Mouse (Mus musculus): ENCODE measurements around the gene Col3a1. TPM values are rescaled to one million over a fixed set of nuclear protein-coding genes. Genes with fewer than 3 reads are reported as not detected.

Col3a1 gene
- polyA plus RNA-seq (2014; fragmentation: Nextera tagmentation; extraction: Ambion mirVana): 2,030 and 2,122 TPM in 2 replicates

DNA sequence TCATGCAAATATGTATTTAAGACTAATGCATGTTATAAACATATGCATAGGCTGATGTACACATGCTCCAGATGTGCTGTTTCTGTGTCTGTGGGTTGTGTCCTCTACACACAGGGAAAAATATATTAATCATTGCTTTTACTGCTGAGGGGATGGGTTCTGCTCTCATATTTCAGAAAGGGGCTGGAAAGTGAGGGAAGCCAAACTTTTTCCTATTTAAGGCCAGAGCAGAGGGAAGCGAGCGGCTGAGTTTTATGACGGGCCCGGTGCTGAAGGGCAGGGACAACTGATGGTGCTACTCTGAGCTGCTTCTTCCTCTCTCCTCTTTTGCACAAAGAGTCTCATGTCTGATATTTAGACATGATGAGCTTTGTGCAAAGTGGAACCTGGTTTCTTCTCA, at the start of gene Col3a1:
Col3a1 (plus strand) TSS at position 151 of the 400 bp plus-strand sequence.
- 30% methylated on average over 4 of the region's 4 CpGs for WGBS
- H3K27ac ChIP-seq (ENCODE audit: low read length): peak within 1 kb of the TSS; percentile 98
- peaks cover 5% of the 10 kb centered on the region; the same call in 1 of the 2 replicates for H3K4me1 ChIP-seq (ENCODE audit: control insufficient read depth, insufficient read depth, low read length)
- no peaks in the 10 kb centered on the region for H3K27me3 ChIP-seq (ENCODE audit: control insufficient read depth, insufficient read depth, low read length)
- H3K4me3 ChIP-seq (ENCODE audit: low read depth, low read length): peak within 1 kb of the TSS; percentile 47
- H3K9me3 ChIP-seq (ENCODE audit: control insufficient read depth, low read depth, low read length): no peaks in the 10 kb centered on the region
- peak within 1 kb of the TSS; percentile 26 for H3K4me2 ChIP-seq (replicated peaks; ENCODE audit: low read depth, low read length)
- peak within 1 kb of the TSS; percentile 64 for H3K9ac ChIP-seq (replicated peaks; ENCODE audit: low read depth, low read length)
- ATAC-seq (ENCODE audit: insufficient number of reproducible peaks, insufficient read depth, low FRiP score, low read depth): peak; percentile 86
- no peaks in the 10 kb centered on the region for H3K36me3 ChIP-seq (ENCODE audit: control insufficient read depth, insufficient read depth, low read length)

DNA sequence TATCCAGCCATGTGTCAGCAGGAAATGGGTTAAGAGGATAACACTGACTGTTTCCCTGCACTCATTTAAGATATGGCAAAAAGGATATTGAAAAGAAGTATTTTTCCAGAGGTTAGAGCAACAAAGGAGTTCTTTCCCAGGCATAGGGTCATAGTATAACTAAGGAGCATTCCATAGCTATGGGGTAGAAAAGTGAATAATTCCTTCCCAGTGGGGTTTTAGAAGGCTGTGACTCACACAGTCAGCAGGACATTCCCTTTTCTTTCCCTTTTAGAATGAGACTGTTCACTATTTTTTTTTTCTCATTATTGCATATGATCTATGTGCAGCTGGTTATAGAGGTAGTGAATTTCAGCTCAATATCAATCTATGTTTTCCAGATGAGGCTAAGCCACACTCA, 41.9 kb upstream of the Col3a1 start:
- H3K27ac ChIP-seq (ENCODE audit: low read length): no peak overlapping the region
- H3K36me3 ChIP-seq (ENCODE audit: control insufficient read depth, insufficient read depth, low read length): no peaks in the 10 kb centered on the region
- H3K9ac ChIP-seq (replicated peaks; ENCODE audit: low read depth, low read length): no peak overlapping the region
- no peak overlapping the region for H3K4me2 ChIP-seq (replicated peaks; ENCODE audit: low read depth, low read length)
- no peaks in the 10 kb centered on the region; the same call in 1 of the 2 replicates for H3K9me3 ChIP-seq (ENCODE audit: control insufficient read depth, low read depth, low read length)
- H3K4me3 ChIP-seq (ENCODE audit: low read depth, low read length): no peak overlapping the region
- no peaks in the 10 kb centered on the region for H3K27me3 ChIP-seq (ENCODE audit: control insufficient read depth, insufficient read depth, low read length)
- no peaks in the 10 kb centered on the region for H3K4me1 ChIP-seq (ENCODE audit: control insufficient read depth, insufficient read depth, low read length)
- no peak for ATAC-seq (ENCODE audit: insufficient number of reproducible peaks, insufficient read depth, low FRiP score, low read depth)

DNA sequence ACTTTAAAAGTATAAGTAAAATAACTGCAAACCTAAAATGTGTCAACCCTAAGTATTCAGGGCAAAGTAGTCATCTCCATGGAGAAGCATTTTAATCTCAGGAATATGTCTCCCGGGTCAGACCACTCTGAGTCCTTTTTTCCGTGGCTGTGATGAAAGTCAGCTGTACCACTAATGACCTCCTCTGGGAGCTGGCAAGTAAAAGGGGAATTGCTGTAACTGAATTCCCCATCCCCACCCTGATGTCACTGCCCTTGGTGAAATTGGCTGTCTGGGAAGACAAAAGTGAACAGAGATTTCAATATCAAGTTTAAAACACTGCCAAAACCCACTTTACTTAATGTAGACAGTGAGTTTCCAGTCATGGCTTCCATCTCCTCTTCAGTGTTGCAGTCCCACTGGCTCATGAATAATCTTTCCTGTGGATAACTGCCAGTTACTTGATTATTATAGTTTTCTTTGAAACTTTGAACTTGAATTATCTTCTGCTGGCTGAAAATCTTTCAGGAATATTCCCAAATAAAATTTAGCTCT, 35.3 kb upstream of the Col3a1 start:
- Histone ChIP-seq H3K36me3 (ENCODE audit: control insufficient read depth, insufficient read depth, low read length) (no peaks in the 10 kb centered on the region), H3K9me3 (ENCODE audit: control insufficient read depth, low read depth, low read length) (no peaks in the 10 kb centered on the region; the same call in 1 of the 2 replicates), H3K4me2 (replicated peaks; ENCODE audit: low read depth, low read length) (no peak overlapping the region), H3K27ac (ENCODE audit: low read length) (no peak overlapping the region), H3K4me1 (ENCODE audit: control insufficient read depth, insufficient read depth, low read length) (no peaks in the 10 kb centered on the region), H3K27me3 (ENCODE audit: control insufficient read depth, insufficient read depth, low read length) (no peaks in the 10 kb centered on the region), H3K4me3 (ENCODE audit: low read depth, low read length) (no peak overlapping the region), H3K9ac (replicated peaks; ENCODE audit: low read depth, low read length) (no peak overlapping the region)
- ATAC-seq (ENCODE audit: insufficient number of reproducible peaks, insufficient read depth, low FRiP score, low read depth): no peak; the same call in 1 of the 2 replicates
- WGBS: 24% methylated on average over 2 of the region's 2 CpGs

DNA sequence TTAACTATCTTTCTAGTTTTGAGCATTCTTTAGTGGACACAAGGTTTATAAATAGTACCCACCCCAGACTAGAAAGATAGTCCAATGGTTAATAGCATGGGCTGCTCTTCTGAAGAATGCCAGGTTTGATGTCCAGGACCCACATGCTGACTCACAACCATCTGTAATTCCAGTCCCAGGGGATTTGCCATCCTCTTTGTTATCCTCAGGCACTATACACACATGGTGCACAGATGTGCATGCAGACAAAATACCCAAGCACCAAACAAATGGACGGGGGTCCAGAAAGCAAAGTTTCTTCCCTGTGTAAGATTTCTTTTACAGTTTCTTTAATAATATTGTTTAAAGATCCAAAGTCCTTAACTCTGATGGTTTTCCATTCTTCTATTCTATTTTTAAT, 23.4 kb upstream of the Col3a1 start:
- Histone ChIP-seq H3K27ac (ENCODE audit: low read length) (no peak overlapping the region), H3K9me3 (ENCODE audit: control insufficient read depth, low read depth, low read length) (no peaks in the 10 kb centered on the region), H3K4me1 (ENCODE audit: control insufficient read depth, insufficient read depth, low read length) (no peaks in the 10 kb centered on the region), H3K4me3 (ENCODE audit: low read depth, low read length) (no peak overlapping the region), H3K4me2 (replicated peaks; ENCODE audit: low read depth, low read length) (no peak overlapping the region), H3K27me3 (ENCODE audit: control insufficient read depth, insufficient read depth, low read length) (no peaks in the 10 kb centered on the region), H3K9ac (replicated peaks; ENCODE audit: low read depth, low read length) (no peak overlapping the region), H3K36me3 (ENCODE audit: control insufficient read depth, insufficient read depth, low read length) (no peaks in the 10 kb centered on the region)
- 73% methylated on average over 1 of the region's 1 CpGs for WGBS
- ATAC-seq (ENCODE audit: insufficient number of reproducible peaks, insufficient read depth, low FRiP score, low read depth): no peak

DNA sequence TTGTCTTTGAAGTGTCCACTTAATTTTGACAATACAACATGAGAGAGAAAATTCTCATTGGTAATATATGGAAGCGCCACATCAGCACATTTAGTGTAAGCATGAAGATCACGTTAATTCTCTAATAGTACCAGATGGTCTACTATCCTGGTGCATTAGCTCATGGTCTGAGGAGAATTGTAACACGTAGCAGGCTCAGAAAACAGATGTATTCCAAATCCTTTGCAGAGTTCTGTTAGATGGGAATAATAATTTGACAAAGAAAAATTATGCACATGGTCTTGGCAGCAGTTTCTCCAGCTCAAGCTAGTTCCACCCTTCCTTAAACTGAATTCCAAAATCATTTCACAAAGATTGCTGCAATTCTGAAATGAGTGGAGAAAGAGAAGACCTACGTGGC, 21.3 kb upstream of the Col3a1 start:
- Histone ChIP-seq H3K9ac (replicated peaks; ENCODE audit: low read depth, low read length) (no peak overlapping the region), H3K4me3 (ENCODE audit: low read depth, low read length) (no peak overlapping the region), H3K27ac (ENCODE audit: low read length) (peak overlapping the region; percentile 39; the same call in 1 of the 2 replicates), H3K4me1 (ENCODE audit: control insufficient read depth, insufficient read depth, low read length) (no peaks in the 10 kb centered on the region), H3K4me2 (replicated peaks; ENCODE audit: low read depth, low read length) (no peak overlapping the region), H3K9me3 (ENCODE audit: control insufficient read depth, low read depth, low read length) (no peaks in the 10 kb centered on the region), H3K27me3 (ENCODE audit: control insufficient read depth, insufficient read depth, low read length) (no peaks in the 10 kb centered on the region), H3K36me3 (ENCODE audit: control insufficient read depth, insufficient read depth, low read length) (no peaks in the 10 kb centered on the region)
- peak; percentile 46; the same call in 1 of the 2 replicates for ATAC-seq (ENCODE audit: insufficient number of reproducible peaks, insufficient read depth, low FRiP score, low read depth)
- 39% methylated on average over 4 of the region's 4 CpGs for WGBS

DNA sequence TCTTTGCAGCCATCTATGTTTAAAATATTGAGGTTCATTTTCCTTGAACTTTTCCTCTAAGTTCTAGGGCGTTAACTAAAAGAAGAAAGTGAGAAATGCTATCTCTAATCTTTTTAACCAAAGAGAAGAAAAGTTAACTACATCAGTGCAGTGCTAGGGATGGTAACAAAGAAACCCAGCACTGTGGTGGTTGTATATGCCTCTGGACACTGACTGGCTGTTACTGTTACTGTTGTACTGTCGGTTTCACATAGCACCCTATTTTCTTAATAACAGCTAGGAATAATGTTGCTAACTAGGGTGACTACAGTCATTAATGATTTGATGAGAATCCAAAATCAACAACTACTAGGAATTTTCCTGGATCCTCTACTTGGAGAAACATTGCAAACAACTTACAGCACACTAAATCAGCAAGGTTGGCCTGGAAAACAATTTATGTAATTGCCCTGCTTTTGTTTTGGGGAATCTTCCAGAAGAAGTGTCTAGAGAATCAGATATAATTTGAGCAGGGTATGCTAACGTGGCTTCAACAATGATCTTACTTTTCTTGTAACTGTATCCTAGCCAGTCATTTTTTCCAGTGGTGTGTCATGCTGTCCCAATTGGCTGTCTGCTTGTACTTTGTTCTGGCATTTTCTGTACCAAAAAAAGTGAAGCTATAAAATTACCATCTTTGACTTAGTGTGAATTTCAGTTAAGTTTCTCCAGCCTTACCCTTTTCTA, 11.8 kb upstream of the Col3a1 start:
- no peaks in the 10 kb centered on the region for H3K36me3 ChIP-seq (ENCODE audit: control insufficient read depth, insufficient read depth, low read length)
- no peaks in the 10 kb centered on the region for H3K27me3 ChIP-seq (ENCODE audit: control insufficient read depth, insufficient read depth, low read length)
- no peak overlapping the region for H3K27ac ChIP-seq (ENCODE audit: low read length)
- ATAC-seq (ENCODE audit: insufficient number of reproducible peaks, insufficient read depth, low FRiP score, low read depth): no peak
- H3K4me3 ChIP-seq (ENCODE audit: low read depth, low read length): no peak overlapping the region
- H3K4me2 ChIP-seq (replicated peaks; ENCODE audit: low read depth, low read length): no peak overlapping the region
- H3K9ac ChIP-seq (replicated peaks; ENCODE audit: low read depth, low read length): no peak overlapping the region
- WGBS: 75% methylated on average over 3 of the region's 3 CpGs
- no peaks in the 10 kb centered on the region for H3K4me1 ChIP-seq (ENCODE audit: control insufficient read depth, insufficient read depth, low read length)
- no peaks in the 10 kb centered on the region for H3K9me3 ChIP-seq (ENCODE audit: control insufficient read depth, low read depth, low read length)

DNA sequence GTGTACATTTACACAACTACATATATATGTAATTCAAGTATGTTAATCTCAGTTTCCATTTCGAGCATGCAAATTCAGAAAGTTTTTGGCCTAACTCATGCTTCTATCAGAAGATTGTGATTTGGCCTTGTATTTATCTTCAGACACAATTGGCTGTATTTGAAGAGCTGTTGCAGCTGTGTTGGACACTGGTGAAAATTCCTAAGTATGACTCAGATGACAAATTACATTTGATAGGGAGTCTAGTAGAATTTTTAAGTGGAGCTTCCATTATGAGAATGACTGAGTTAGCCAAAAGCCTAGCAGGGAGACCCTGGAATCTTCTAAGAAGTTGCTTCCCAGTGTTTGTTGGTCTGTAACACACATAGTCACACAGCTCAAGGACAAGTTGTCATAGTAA, 7.1 kb upstream of the Col3a1 start:
- H3K36me3 ChIP-seq (ENCODE audit: control insufficient read depth, insufficient read depth, low read length): no peaks in the 10 kb centered on the region
- no peak overlapping the region for H3K4me3 ChIP-seq (ENCODE audit: low read depth, low read length)
- H3K27me3 ChIP-seq (ENCODE audit: control insufficient read depth, insufficient read depth, low read length): no peaks in the 10 kb centered on the region
- no peak for ATAC-seq (ENCODE audit: insufficient number of reproducible peaks, insufficient read depth, low FRiP score, low read depth)
- H3K4me2 ChIP-seq (replicated peaks; ENCODE audit: low read depth, low read length): no peak overlapping the region
- H3K27ac ChIP-seq (ENCODE audit: low read length): no peak overlapping the region
- 67% methylated on average over 1 of the region's 1 CpGs for WGBS
- H3K9me3 ChIP-seq (ENCODE audit: control insufficient read depth, low read depth, low read length): no peaks in the 10 kb centered on the region
- peaks cover 4% of the 10 kb centered on the region; the same call in 1 of the 2 replicates for H3K4me1 ChIP-seq (ENCODE audit: control insufficient read depth, insufficient read depth, low read length)
- H3K9ac ChIP-seq (replicated peaks; ENCODE audit: low read depth, low read length): no peak overlapping the region

DNA sequence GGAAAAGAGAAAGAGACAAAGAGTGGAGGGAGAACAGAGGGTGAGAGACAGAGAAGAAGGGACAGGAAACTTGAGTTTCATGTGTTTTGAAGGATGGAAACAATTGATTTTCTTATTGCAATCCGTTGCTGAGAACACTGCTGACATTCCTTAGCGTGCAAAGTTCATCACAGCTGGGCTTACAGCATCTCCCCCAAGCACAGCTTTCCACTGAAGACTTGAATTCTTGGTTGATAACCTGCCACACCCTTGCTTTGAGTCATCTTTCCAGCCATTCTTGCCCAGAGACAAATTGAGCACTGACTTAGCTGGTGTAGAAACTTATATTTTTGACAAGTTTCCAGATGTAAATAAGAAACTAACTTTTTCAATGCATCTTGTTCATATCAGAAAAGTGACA, 2.3 kb upstream of the Col3a1 start:
- H3K27ac ChIP-seq (ENCODE audit: low read length): no peak overlapping the region
- H3K9ac ChIP-seq (replicated peaks; ENCODE audit: low read depth, low read length): no peak overlapping the region
- no peaks in the 10 kb centered on the region for H3K36me3 ChIP-seq (ENCODE audit: control insufficient read depth, insufficient read depth, low read length)
- H3K27me3 ChIP-seq (ENCODE audit: control insufficient read depth, insufficient read depth, low read length): no peaks in the 10 kb centered on the region
- no peak overlapping the region for H3K4me2 ChIP-seq (replicated peaks; ENCODE audit: low read depth, low read length)
- 38% methylated on average over 2 of the region's 2 CpGs for WGBS
- peaks cover 5% of the 10 kb centered on the region; the same call in 1 of the 2 replicates for H3K4me1 ChIP-seq (ENCODE audit: control insufficient read depth, insufficient read depth, low read length)
- H3K9me3 ChIP-seq (ENCODE audit: control insufficient read depth, low read depth, low read length): no peaks in the 10 kb centered on the region
- H3K4me3 ChIP-seq (ENCODE audit: low read depth, low read length): no peak overlapping the region
- ATAC-seq (ENCODE audit: insufficient number of reproducible peaks, insufficient read depth, low FRiP score, low read depth): no peak
